Mouse (Mus musculus) gastrocnemius, adult 18-20 months (tissue): ENCODE measurements around the gene Olfr366. TPM values are rescaled to one million over a fixed set of nuclear protein-coding genes. Genes with fewer than 3 reads are reported as not detected.
"Not testable (repeated sequence)": the region's sequence is repeated elsewhere in the genome, so short reads cannot be mapped to it uniquely, and the experiment has no call there.

Source experiments
- DNase-seq: peaks from one replicate; pipeline ENCODE4 v3.0.0; 2021; ENCODE audit warnings: low spot score
- long read RNA-seq, 2 experiments: library from polyadenylated mRNA; stranded (forward); transcript quantifications; one replicate each; pipeline ENCODE4 v2.0.0; 2021
- total RNA-seq, 2 experiments: library from RNA; stranded (reverse); gene quantifications; 2 replicates each; pipeline ENCODE4 v1.2.3; 2021

The Olfr366 gene
- not detected for total RNA-seq
- long read RNA-seq, experiment 1, result 0 reads
- long read RNA-seq, experiment 2, result 0 reads

- no peak for DNase-seq
Measured at GRCm38 (mm10) chr2:37211274-37211673, at the start of gene Olfr366. Gene Olfr366, plus strand, starts transcription at chr2:37211574.

GRCm38 (mm10) chr2:37187898-37188297, 23.5 kb upstream of the Olfr366 start, which contains the start of gene Olfr365:
Gene Olfr365, plus strand, starts transcription at chr2:37188198.
- DNase-seq, result no peak

GRCm38 (mm10) chr2:37261781-37262180, 50.4 kb downstream of the Olfr366 start:
- not testable (repeated sequence) for DNase-seq

Other genes with a start within 250 kb of the Olfr366 start
- not detected for gene Olfr357, start 217.7 kb upstream of the Olfr366 start, total RNA-seq
- not detected for gene Olfr358, start 202.2 kb upstream of the Olfr366 start, total RNA-seq
- not detected for gene Olfr360, start 145.8 kb upstream of the Olfr366 start, total RNA-seq
- gene Olfr361, start 122.3 kb upstream of the Olfr366 start, total RNA-seq, result not detected
- gene Olfr362, start 93.7 kb upstream of the Olfr366 start, total RNA-seq, result not detected
- gene Olfr364-ps1, start 72.3 kb upstream of the Olfr366 start, total RNA-seq, result not detected
- gene Olfr365, start 23.4 kb upstream of the Olfr366 start, total RNA-seq, result not detected
- gene Olfr368, start 114.9 kb downstream of the Olfr366 start, total RNA-seq, result not detected
- gene Pdcl, start 147.8 kb downstream of the Olfr366 start, total RNA-seq, result 10 to 100 TPM in 1 of 2 experiments, 1 to 10 TPM in 1; 9.7 to 13.6 TPM
- gene Rc3h2, start 211.3 kb downstream of the Olfr366 start, total RNA-seq, result 10 to 100 TPM; 39.0 to 46.2 TPM
- gene Zbtb26, start 231.6 kb downstream of the Olfr366 start, total RNA-seq, result 1 to 10 TPM; 3.1 to 4.1 TPM
- gene Zbtb6, start 231.6 kb downstream of the Olfr366 start, total RNA-seq, result 1 to 10 TPM; 2.9 to 3.4 TPM
- 10 to 100 TPM; 30.5 to 32.3 TPM for gene Rabgap1, start 231.7 kb downstream of the Olfr366 start, total RNA-seq